Mouse (Mus musculus) liver, embryonic 13.5 days (tissue): ENCODE measurements around the gene Far2. TPM values are rescaled to one million over a fixed set of nuclear protein-coding genes. Genes with fewer than 3 reads are reported as not detected.

Source experiments
- ATAC-seq: fragments of 200-750 bp; cut with Nextera tagmentation; 2 replicates; pipeline ENCODE4 v1.8.0; 2017; ENCODE audit warnings: low read depth, mild to moderate bottlenecking, moderate number of reproducible peaks, moderate library complexity
- DNase-seq: peaks from one replicate; pipeline ENCODE4 v3.0.0; 2022
- H3K27ac ChIP-seq: fragments of 300-500 bp; sonication (generic); 2 replicates; pipeline ENCODE4 v1.5.1; 2015; ENCODE audit warnings: moderate library complexity, mild to moderate bottlenecking, inconsistent platforms
- H3K27me3 ChIP-seq: fragments of 300-500 bp; sonication (generic); 2 replicates; pipeline ENCODE4 v1.6.1; 2015; ENCODE audit warnings: mild to moderate bottlenecking, inconsistent platforms
- H3K36me3 ChIP-seq: fragments of 300-500 bp; sonication (generic); 2 replicates; pipeline ENCODE4 v1.6.1; 2015; ENCODE audit warnings: mild to moderate bottlenecking, inconsistent platforms
- H3K4me1 ChIP-seq: fragments of 300-500 bp; sonication (generic); replicated peaks from 2 replicates; pipeline ENCODE4 v1.6.1; 2015; ENCODE audit warnings: inconsistent platforms
- H3K4me2 ChIP-seq: fragments of 300-500 bp; sonication (generic); 2 replicates; pipeline ENCODE4 v1.6.1; 2015; ENCODE audit warnings: inconsistent platforms, mild to moderate bottlenecking, moderate library complexity
- H3K4me3 ChIP-seq: fragments of 300-500 bp; sonication (generic); replicated peaks from 2 replicates; pipeline ENCODE4 v1.5.1; 2015; ENCODE audit warnings: mild to moderate bottlenecking, inconsistent platforms
- H3K9ac ChIP-seq: fragments of 300-500 bp; sonication (generic); 2 replicates; pipeline ENCODE4 v1.6.1; 2015; ENCODE audit warnings: mild to moderate bottlenecking, inconsistent platforms
- H3K9me3 ChIP-seq: fragments of 300-500 bp; sonication (generic); replicated peaks from 2 replicates; pipeline ENCODE4 v1.6.1; 2016; ENCODE audit warnings: inconsistent platforms
- WGBS: fragments of 180-500 bp; shearing (Covaris S2); methylation state at CpG from one replicate; pipeline ENCODE4 v1.1.7; 2015; ENCODE audit not compliant: insufficient replicate concordance; 5-methylcytosine and 5-hydroxymethylcytosine counted together
- polyA plus RNA-seq: library from polyadenylated mRNA; unstranded; fragments of >200 nt; fragmentation: Nextera tagmentation; extraction: Ambion mirVana; gene quantifications from 2 replicates; pipeline ENCODE4 v1.2.1, GENCODE M21; 2015

The Far2 gene
- polyA plus RNA-seq, 1 experiment from 2014 or later: 0.88 TPM

DNA sequence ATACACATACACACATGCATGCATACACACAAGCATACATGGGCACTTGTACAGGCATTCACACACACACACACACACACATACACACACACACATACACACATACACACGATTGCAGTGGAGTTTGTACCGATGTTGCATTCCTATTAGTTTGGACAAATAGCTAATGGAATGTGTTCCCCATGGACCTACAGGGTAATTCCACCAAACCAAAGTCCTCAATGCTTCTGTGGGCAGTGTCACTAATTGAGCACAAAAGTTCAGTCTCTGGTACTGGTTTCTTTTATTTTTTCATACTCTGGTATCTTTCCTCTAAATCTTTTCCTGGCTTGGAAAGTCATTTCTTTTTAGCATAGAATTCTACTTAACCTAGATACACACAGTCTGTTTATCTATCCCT lies 36.8 kb downstream of the Far2 start:
- Histone ChIP-seq H3K27ac (no peak overlapping the region), H3K9me3 (no peaks in the 10 kb centered on the region), H3K9ac (no peak overlapping the region), H3K4me1 (no peaks in the 10 kb centered on the region), H3K4me2 (no peak overlapping the region), H3K27me3 (no peaks in the 10 kb centered on the region), H3K4me3 (no peak overlapping the region), H3K36me3 (no peaks in the 10 kb centered on the region)
- WGBS: 67% methylated on average over 2 of the region's 2 CpGs
- no peak for ATAC-seq
- DNase-seq: no peak

DNA sequence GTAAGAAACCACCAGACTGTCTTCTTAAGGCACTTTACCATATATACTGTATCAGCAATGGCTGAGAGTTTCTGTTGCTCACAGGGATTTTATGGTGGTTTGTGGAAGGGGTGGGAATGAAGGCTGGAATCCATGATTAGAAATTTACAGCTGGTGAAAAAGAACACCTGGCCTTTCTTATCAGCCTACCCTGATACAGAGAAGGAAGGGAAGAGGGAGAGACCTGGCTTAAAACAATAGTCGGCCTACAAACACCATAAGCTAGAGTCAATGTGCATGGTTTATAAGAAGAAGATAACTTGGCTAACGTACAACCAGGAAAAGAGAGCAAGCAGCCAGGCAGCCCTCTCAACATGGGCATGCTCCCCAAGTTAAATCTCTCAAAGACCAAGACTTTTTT lies 37.3 kb downstream of the Far2 start:
- no peaks in the 10 kb centered on the region for H3K36me3 ChIP-seq
- no peak overlapping the region for H3K4me2 ChIP-seq
- no peaks in the 10 kb centered on the region for H3K4me1 ChIP-seq
- no peak for ATAC-seq
- no peaks in the 10 kb centered on the region for H3K9me3 ChIP-seq
- no peaks in the 10 kb centered on the region for H3K27me3 ChIP-seq
- DNase-seq: no peak
- WGBS: 33% methylated on average over 2 of the region's 2 CpGs
- no peak overlapping the region for H3K9ac ChIP-seq
- H3K4me3 ChIP-seq: no peak overlapping the region
- no peak overlapping the region for H3K27ac ChIP-seq

DNA sequence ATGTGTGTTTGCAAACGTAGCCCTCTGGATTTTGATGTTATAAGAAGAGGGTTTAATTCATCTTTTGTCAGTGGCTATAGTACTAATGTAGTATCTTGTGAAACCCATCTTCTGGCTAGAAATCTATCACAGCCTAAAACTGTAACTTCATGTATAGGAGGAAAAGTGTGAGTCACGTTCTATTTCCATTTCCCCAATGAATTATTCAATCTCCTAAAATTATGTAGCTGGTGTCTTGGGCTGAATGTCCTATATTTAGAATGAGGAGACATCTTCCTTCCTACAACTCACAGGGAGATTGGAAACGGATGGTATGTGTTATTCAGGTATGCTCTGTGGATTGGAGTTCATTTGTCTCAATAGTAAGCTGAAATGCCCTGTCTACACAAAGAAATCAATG lies 50.0 kb downstream of the Far2 start:
- no peak overlapping the region for H3K9ac ChIP-seq
- H3K36me3 ChIP-seq: no peaks in the 10 kb centered on the region
- no peak for ATAC-seq
- H3K4me1 ChIP-seq: no peaks in the 10 kb centered on the region
- no peak overlapping the region for H3K27ac ChIP-seq
- H3K4me3 ChIP-seq: no peak overlapping the region
- DNase-seq: no peak
- WGBS: 39% methylated on average over 3 of the region's 3 CpGs
- no peak overlapping the region for H3K4me2 ChIP-seq
- H3K27me3 ChIP-seq: no peaks in the 10 kb centered on the region
- H3K9me3 ChIP-seq: no peaks in the 10 kb centered on the region

GRCm38 (mm10) chr6:148101977-148102376 lies 54.9 kb downstream of the Far2 start:
- no peak for ATAC-seq

DNA sequence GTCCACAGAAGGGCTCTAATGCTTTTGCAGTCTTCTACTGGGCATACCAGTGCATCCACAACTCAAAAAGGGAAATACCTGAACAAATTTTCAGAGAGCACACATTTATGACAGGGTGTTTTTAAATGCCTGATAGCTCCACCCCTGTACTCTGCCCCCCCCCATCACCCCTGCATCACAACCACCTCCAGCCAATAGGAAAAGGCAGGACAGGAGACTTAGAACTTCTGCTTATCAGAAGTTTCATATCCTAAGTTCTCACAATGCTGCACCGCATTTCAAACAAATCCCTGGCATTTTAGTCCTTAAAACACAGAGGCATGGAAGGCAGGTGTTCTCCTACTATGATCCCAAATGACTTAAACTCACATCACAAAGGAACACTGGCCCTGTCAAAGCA lies 55.4 kb downstream of the Far2 start:
- Histone ChIP-seq H3K27me3 (no peaks in the 10 kb centered on the region), H3K36me3 (no peaks in the 10 kb centered on the region), H3K9me3 (no peaks in the 10 kb centered on the region), H3K27ac (no peak overlapping the region), H3K4me3 (no peak overlapping the region), H3K4me2 (no peak overlapping the region), H3K4me1 (no peaks in the 10 kb centered on the region), H3K9ac (no peak overlapping the region)
- DNase-seq: no peak
- 69% methylated on average over 1 of the region's 1 CpGs for WGBS
- no peak for ATAC-seq

More at GRCm38 (mm10) chr6:148101977-148102376, 54.9 kb downstream of the Far2 start:
- no peaks in the 10 kb centered on the region for H3K9me3 ChIP-seq
- no peak overlapping the region for H3K9ac ChIP-seq
- no peak overlapping the region for H3K27ac ChIP-seq
- no peaks in the 10 kb centered on the region for H3K27me3 ChIP-seq
- no peaks in the 10 kb centered on the region for H3K36me3 ChIP-seq
- no peak overlapping the region for H3K4me2 ChIP-seq
- no peak overlapping the region for H3K4me3 ChIP-seq
- DNase-seq: no peak
- 57% methylated on average over 3 of the region's 3 CpGs for WGBS
- no peaks in the 10 kb centered on the region for H3K4me1 ChIP-seq

DNA sequence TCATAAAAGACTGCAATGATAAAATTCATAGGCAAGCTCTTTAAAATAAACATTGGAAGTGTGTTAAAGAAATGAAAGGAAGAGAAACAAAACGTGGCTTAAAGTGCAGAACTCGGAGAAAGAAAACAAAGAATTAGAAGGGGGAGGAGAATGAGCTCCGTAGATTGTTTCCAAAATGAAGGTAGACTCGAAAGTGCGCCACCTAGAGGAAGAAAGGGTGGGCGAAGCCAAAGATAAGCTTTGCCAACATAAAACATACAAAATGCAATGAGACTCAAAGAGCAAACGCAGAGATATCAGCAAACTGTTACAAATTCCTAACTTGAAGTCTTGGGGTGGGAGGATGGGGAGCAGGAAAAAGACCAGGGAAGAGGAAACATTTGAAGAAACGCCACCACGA lies 57.2 kb downstream of the Far2 start:
- H3K27me3 ChIP-seq: no peaks in the 10 kb centered on the region
- DNase-seq: peak; percentile 4
- no peaks in the 10 kb centered on the region for H3K9me3 ChIP-seq
- H3K4me2 ChIP-seq: no peak overlapping the region
- 25% methylated on average over 9 of the region's 9 CpGs for WGBS
- no peak overlapping the region for H3K27ac ChIP-seq
- peaks cover 13% of the 10 kb centered on the region for H3K4me1 ChIP-seq
- H3K36me3 ChIP-seq: no peaks in the 10 kb centered on the region
- ATAC-seq: no peak
- H3K9ac ChIP-seq: no peak overlapping the region
- no peak overlapping the region for H3K4me3 ChIP-seq

DNA sequence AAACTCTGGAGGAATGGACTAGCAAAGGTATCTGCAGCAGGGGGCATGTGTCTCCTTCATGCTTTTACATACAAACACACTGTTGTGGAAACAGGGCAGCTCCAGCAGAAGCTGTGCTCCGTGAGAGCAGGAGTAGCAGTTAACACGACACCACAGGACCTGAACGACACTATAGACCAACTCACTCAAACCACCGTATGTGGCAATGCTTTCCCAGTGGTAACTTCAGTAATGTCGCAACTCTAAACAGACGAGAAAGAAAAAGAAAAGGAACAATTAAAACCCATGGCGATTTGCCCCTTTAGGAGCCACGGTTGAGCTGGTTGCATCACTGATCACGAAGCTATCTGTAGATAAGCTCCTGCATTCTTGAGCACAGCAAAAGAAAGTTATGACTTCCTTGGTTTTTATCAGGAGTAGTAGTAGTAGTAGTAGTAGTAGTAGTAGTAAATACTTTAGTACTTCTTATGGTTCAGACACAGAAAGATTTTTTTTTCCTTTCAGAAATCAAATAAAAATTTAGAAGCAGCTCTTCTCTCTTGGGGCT lies 58.7 kb downstream of the Far2 start:
- Histone ChIP-seq H3K9me3 (no peaks in the 10 kb centered on the region), H3K4me1 (peaks cover 20% of the 10 kb centered on the region), H3K9ac (no peak overlapping the region), H3K36me3 (no peaks in the 10 kb centered on the region), H3K27ac (no peak overlapping the region), H3K4me3 (no peak overlapping the region), H3K27me3 (no peaks in the 10 kb centered on the region), H3K4me2 (no peak overlapping the region)
- no peak for DNase-seq
- ATAC-seq: no peak
- 40% methylated on average over 9 of the region's 9 CpGs for WGBS

DNA sequence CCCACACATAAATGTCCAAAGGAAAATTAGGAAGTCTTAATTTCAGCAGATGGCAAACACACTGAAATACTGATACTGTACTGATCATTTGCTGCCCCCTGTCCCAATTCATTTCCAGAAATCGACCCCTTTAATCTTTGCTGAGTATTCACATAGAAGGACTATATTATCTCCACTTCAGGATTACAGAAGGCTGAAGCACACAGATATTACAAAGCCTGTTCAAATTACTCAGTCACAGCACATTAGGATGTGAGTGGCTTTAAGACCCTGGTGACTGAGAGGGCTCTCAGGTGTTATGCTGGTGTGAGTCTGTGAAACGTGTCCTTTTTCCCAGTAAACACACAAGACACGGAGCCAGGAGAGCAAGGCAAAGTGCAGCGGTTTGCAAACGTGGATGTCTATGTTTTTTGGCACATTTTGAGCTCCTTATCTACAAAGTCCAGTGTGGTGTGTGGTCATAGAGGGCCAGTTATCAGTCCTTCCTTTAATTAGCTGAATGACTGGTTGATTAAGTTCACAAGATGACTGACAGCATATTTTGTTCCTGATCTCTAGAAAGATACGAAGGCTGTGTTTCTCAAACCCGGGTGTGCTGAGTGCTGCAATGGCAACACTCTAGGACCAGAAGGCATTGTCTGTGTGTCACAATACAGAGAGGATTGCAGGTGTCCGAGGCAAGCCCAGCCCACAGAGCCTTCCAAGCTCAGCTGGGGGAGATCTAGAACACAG lies 61.8 kb downstream of the Far2 start:
- H3K9ac ChIP-seq: peak overlapping the region; percentile 47; the same call in 1 of the 2 replicates
- 16% methylated on average over 8 of the region's 8 CpGs for WGBS
- no peaks in the 10 kb centered on the region for H3K27me3 ChIP-seq
- no peaks in the 10 kb centered on the region for H3K36me3 ChIP-seq
- no peaks in the 10 kb centered on the region for H3K9me3 ChIP-seq
- H3K27ac ChIP-seq: no peak overlapping the region
- ATAC-seq (peak; percentile 77), DNase-seq (peak; percentile 13)
- no peak overlapping the region for H3K4me3 ChIP-seq
- H3K4me2 ChIP-seq: peak overlapping the region; percentile 33
- H3K4me1 ChIP-seq: peaks cover 20% of the 10 kb centered on the region

DNA sequence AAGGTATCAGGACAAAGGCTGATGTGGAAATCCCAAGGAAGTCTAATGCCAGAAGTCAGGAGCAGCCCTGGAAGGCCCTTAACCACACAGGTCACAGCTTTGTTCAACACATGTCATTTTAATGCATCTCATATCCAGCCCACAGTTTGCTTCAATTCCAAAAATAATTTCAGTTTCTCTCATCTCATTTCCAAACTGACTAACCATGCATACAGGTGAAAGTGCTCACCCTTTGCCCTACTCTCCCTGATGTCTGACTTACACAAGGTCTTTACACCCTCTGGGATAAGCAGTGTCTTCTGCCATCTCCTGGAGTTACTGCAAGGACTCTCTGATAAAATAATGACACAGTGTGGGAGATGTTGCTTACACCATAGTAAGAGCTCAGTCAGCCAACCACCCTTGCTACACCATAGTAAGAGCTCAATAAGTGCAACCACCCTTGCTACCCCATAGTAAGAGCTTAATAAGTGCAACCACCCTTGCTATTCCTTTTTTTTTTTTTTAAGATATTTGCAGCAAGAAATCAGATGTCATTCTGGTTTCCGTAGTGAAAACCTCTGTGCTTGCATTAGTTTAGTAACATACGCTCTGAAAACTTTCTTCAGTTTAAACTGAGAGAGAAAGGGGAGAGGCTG lies 64.1 kb downstream of the Far2 start:
- DNase-seq: no peak
- Histone ChIP-seq H3K36me3 (no peaks in the 10 kb centered on the region), H3K9me3 (no peaks in the 10 kb centered on the region), H3K4me3 (no peak overlapping the region), H3K9ac (no peak overlapping the region), H3K4me2 (no peak overlapping the region), H3K4me1 (peaks cover 20% of the 10 kb centered on the region), H3K27ac (no peak overlapping the region), H3K27me3 (no peaks in the 10 kb centered on the region)
- ATAC-seq: 0 out of 2 replicates have a peak, but pooled peaks have one; percentile 13
- 65% methylated on average over 2 of the region's 2 CpGs for WGBS

DNA sequence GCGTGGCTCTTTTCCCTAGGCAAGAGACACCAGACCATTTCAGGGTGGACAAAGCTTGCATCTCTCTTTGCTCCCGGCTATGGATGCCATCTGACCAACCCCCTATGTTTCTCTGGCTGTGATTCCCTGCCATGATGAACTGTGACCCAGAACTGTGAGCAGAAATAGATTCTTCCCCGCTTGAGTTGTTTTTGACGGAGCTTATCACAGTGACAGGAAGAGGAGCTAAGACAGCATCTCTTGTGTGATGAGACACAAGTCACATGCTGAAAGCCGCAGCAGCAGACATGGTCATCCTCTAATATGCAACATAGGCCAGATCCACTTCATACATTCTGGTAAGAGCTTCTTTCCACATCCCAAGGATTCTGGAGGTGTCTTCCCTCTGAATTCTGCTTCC lies 69.3 kb downstream of the Far2 start:
- Histone ChIP-seq H3K9ac (no peak overlapping the region), H3K4me1 (no peaks in the 10 kb centered on the region), H3K36me3 (no peaks in the 10 kb centered on the region), H3K4me2 (no peak overlapping the region), H3K4me3 (no peak overlapping the region), H3K9me3 (no peaks in the 10 kb centered on the region), H3K27me3 (no peaks in the 10 kb centered on the region), H3K27ac (no peak overlapping the region)
- 55% methylated on average over 5 of the region's 5 CpGs for WGBS
- DNase-seq: no peak
- ATAC-seq: no peak

DNA sequence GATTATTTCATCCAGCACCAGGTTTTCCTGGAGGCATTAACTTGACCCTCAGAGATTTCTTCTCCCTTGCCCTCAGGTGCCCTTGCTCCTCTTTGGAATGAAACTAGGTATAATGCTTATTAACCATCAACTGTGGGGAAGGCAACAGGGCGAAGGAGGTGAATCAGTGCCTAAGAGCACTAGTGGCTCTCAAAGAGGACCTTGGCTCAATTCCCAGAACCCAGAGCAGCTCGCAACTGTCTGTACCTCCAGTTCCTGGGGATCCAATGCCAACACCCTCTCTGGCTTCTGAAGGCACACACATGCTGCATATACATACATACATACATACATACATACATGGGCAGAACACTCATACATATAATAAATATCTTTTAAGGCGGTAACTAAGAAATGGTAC lies 69.8 kb downstream of the Far2 start:
- H3K4me2 ChIP-seq: no peak overlapping the region
- H3K4me1 ChIP-seq: no peaks in the 10 kb centered on the region
- H3K36me3 ChIP-seq: no peaks in the 10 kb centered on the region
- no peaks in the 10 kb centered on the region for H3K27me3 ChIP-seq
- 68% methylated on average over 3 of the region's 3 CpGs for WGBS
- H3K4me3 ChIP-seq: no peak overlapping the region
- no peak for ATAC-seq
- no peak overlapping the region for H3K9ac ChIP-seq
- H3K9me3 ChIP-seq: no peaks in the 10 kb centered on the region
- no peak for DNase-seq
- H3K27ac ChIP-seq: no peak overlapping the region

GRCm38 (mm10) chr6:148117696-148118095 lies 70.6 kb downstream of the Far2 start:
- Histone ChIP-seq H3K27ac (no peak overlapping the region), H3K9me3 (no peaks in the 10 kb centered on the region), H3K4me3 (no peak overlapping the region), H3K27me3 (no peaks in the 10 kb centered on the region), H3K9ac (no peak overlapping the region), H3K36me3 (no peaks in the 10 kb centered on the region), H3K4me1 (no peaks in the 10 kb centered on the region), H3K4me2 (no peak overlapping the region)
- WGBS: 67% methylated on average over 1 of the region's 1 CpGs
- ATAC-seq (no peak), DNase-seq (no peak)
